Mouse (Mus musculus) heart, postnatal 14 days (tissue): ENCODE measurements around the gene Lta. TPM values are rescaled to one million over a fixed set of nuclear protein-coding genes. Genes with fewer than 3 reads are reported as not detected.

ENCODE experiments used
- microRNA-seq, 2 experiments: library from miRNA; unstranded; fragments of <30 nt; microRNA quantifications; one replicate each; pipeline ENCODE4 v1.2.0; 2021 to 2022
- total RNA-seq, 2 experiments: library from RNA; stranded (reverse); gene quantifications; 2 replicates each; pipeline ENCODE4 v1.2.3; 2021

Gene Lta
- total RNA-seq, 2 experiments from 2014 or later = 0.20 TPM; not detected in 1

Small RNA genes lying within 50 kb of the gene (microRNA-seq; reads per million reads assigned to microRNA genes)
- gene Mir6973a (0 reads per million in 2 experiments), gene Mir6974 (0 to 0.24 reads per million in 2 experiments), gene Mir6975 (0.54 to 1.4 reads per million in 2 experiments), gene Mir8094 (0 reads per million in 2 experiments)

Other genes starting within 250 kb of the Lta start
- 1 to 10 TPM; 3.8 to 3.9 TPM for gene Hspa1b, start 246.1 kb downstream of the Lta start, total RNA-seq
- gene Gm20481, start 235.4 kb downstream of the Lta start, total RNA-seq = not detected
- gene Hspa1a, start 233.2 kb downstream of the Lta start, total RNA-seq = 1 to 10 TPM; 2.3 to 3.3 TPM
- 1 to 10 TPM; 2.7 to 4.7 TPM for gene Hspa1l, start 232.6 kb downstream of the Lta start, total RNA-seq
- gene Lsm2, start 223.5 kb downstream of the Lta start, total RNA-seq = 10 to 100 TPM; 19.2 to 25.0 TPM
- gene Vars, start 204.4 kb downstream of the Lta start, total RNA-seq = 10 to 100 TPM; 24.5 to 26.0 TPM
- 1 to 10 TPM; 5.3 to 5.9 TPM for gene Vwa7, start 188.8 kb downstream of the Lta start, total RNA-seq
- under 1 TPM; 0.34 to 0.48 TPM for gene Sapcd1, start 177.3 kb downstream of the Lta start, total RNA-seq
- gene Msh5, start 158.6 kb downstream of the Lta start, total RNA-seq = 1 to 10 TPM; 1.6 to 2.0 TPM
- 10 to 100 TPM; 61.6 to 72.9 TPM for gene Clic1, start 155.4 kb downstream of the Lta start, total RNA-seq
- gene Ddah2, start 146.3 kb downstream of the Lta start, total RNA-seq = 10 to 100 TPM; 49.3 to 50.0 TPM
- gene Ly6g6c, start 140.0 kb downstream of the Lta start, total RNA-seq = not detected
- gene Mpig6b, start 139.2 kb downstream of the Lta start, total RNA-seq = under 1 TPM; 0.61 to 0.74 TPM
- gene Ly6g6e, start 128.4 kb downstream of the Lta start, total RNA-seq = not detected
- 1 to 10 TPM in 1 of 2 experiments, under 1 TPM in 1; 0.67 to 3.3 TPM for gene Ly6g6d, start 127.3 kb downstream of the Lta start, total RNA-seq
- not detected for gene Ly6g6f, start 119.7 kb downstream of the Lta start, total RNA-seq
- gene Abhd16a, start 116.1 kb downstream of the Lta start, total RNA-seq = 10 to 100 TPM; 53.7 to 56.7 TPM
- not detected for gene Ly6g5c, start 97.1 kb downstream of the Lta start, total RNA-seq
- under 1 TPM in 1 of 2 experiments, not detected in 1; 0.41 TPM for gene Ly6g5b, start 89.9 kb downstream of the Lta start, total RNA-seq
- 1 to 10 TPM; 7.0 to 7.7 TPM for gene Gpank1, start 83.9 kb downstream of the Lta start, total RNA-seq
- gene Csnk2b, start 83.3 kb downstream of the Lta start, total RNA-seq = 100 to 1,000 TPM; 172 to 176 TPM
- 10 to 100 TPM; 28.0 to 29.6 TPM for gene D17H6S53E, start 79.0 kb downstream of the Lta start, total RNA-seq
- not detected for gene Apom, start 73.3 kb downstream of the Lta start, total RNA-seq
- gene Bag6, start 70.2 kb downstream of the Lta start, total RNA-seq = 100 to 1,000 TPM; 237 to 245 TPM
- 100 to 1,000 TPM; 148 to 174 TPM for gene Prrc2a, start 40.5 kb downstream of the Lta start, total RNA-seq
- gene Aif1, start 29.3 kb downstream of the Lta start, total RNA-seq = 1 to 10 TPM; 1.4 to 2.8 TPM
- gene Lst1, start 16.9 kb downstream of the Lta start, total RNA-seq = 1 to 10 TPM; 3.8 to 4.0 TPM
- gene Ltb, start 10.9 kb downstream of the Lta start, total RNA-seq = 1 to 10 TPM; 1.2 to 3.8 TPM
- under 1 TPM; 0.29 to 0.39 TPM for gene Tnf, start 3.3 kb downstream of the Lta start, total RNA-seq
- under 1 TPM in 1 of 2 experiments, not detected in 1; 0.71 TPM for gene Gm16181, start 15.5 kb upstream of the Lta start, total RNA-seq
- gene Atp6v1g2, start 28.3 kb upstream of the Lta start, total RNA-seq = 1 to 10 TPM; 4.1 to 4.4 TPM
- gene Nfkbil1, start 30.4 kb upstream of the Lta start, total RNA-seq = 10 to 100 TPM in 1 of 2 experiments, 1 to 10 TPM in 1; 8.4 to 10.4 TPM
- gene Ddx39b, start 36.4 kb upstream of the Lta start, total RNA-seq = 100 to 1,000 TPM; 107 to 118 TPM
- gene H2-D1, start 57.4 kb upstream of the Lta start, total RNA-seq = 10 to 100 TPM; 77.3 to 77.5 TPM
- 1 to 10 TPM in 1 of 2 experiments, under 1 TPM in 1; 0.57 to 1.2 TPM for gene H2-Q1, start 115.1 kb upstream of the Lta start, total RNA-seq
- 1 to 10 TPM; 1.1 to 3.7 TPM for gene H2-Q2, start 136.9 kb upstream of the Lta start, total RNA-seq
- 1 to 10 TPM; 9.2 to 9.8 TPM for gene H2-Q4, start 174.3 kb upstream of the Lta start, total RNA-seq
- under 1 TPM; 0.31 to 0.80 TPM for gene H2-Q6, start 219.5 kb upstream of the Lta start, total RNA-seq
- 1 to 10 TPM; 1.3 to 1.9 TPM for gene H2-Q7, start 233.8 kb upstream of the Lta start, total RNA-seq